Mouse (Mus musculus) hindbrain, postnatal 0 days (tissue): ENCODE measurements around the gene Plekha6. TPM values are rescaled to one million over a fixed set of nuclear protein-coding genes. Genes with fewer than 3 reads are reported as not detected.
A peak's percentile ranks its signal among the peaks of the same experiment; 100 is the strongest.

Experiments
- ATAC-seq: fragments of 200-750 bp; cut with Nextera tagmentation; 2 replicates; pipeline ENCODE4 v1.8.0; 2017; ENCODE audit warnings: mild to moderate bottlenecking, moderate TSS enrichment, moderate library complexity
- DNase-seq: peaks from one replicate; pipeline ENCODE4 v3.0.0-alpha.2; 2015; ENCODE audit warnings: low spot score
- H3K27ac ChIP-seq: fragments of 300-500 bp; sonication (generic); 2 replicates; pipeline ENCODE4 v1.5.1; 2014; ENCODE audit warnings: mild to moderate bottlenecking
- H3K27me3 ChIP-seq: fragments of 300-500 bp; sonication (generic); 2 replicates; pipeline ENCODE4 v1.6.1; 2014; ENCODE audit warnings: low read length, mixed read lengths; ENCODE audit not compliant: insufficient read depth
- H3K36me3 ChIP-seq: fragments of 300-500 bp; sonication (generic); 2 replicates; pipeline ENCODE4 v1.6.1; 2014; ENCODE audit warnings: low read length, mixed read lengths; ENCODE audit not compliant: insufficient read depth
- H3K4me1 ChIP-seq: fragments of 300-500 bp; sonication (generic); 2 replicates; pipeline ENCODE4 v1.6.1; 2014; ENCODE audit warnings: antibody characterized with exemption, low read length, mixed read lengths; ENCODE audit not compliant: insufficient read depth
- H3K4me2 ChIP-seq: fragments of 300-500 bp; sonication (generic); 2 replicates; pipeline ENCODE4 v1.6.1; 2014; ENCODE audit warnings: low read depth, mild to moderate bottlenecking, low read length, moderate library complexity, mixed read lengths
- H3K4me3 ChIP-seq: fragments of 300-500 bp; sonication (generic); 2 replicates; pipeline ENCODE4 v1.5.1; 2014; ENCODE audit warnings: low read length
- H3K9ac ChIP-seq: fragments of 300-500 bp; sonication (generic); replicated peaks from 2 replicates; pipeline ENCODE4 v1.6.1; 2014; ENCODE audit warnings: mild to moderate bottlenecking, low read length, moderate library complexity, mixed read lengths
- H3K9me3 ChIP-seq: fragments of 300-500 bp; sonication (generic); 2 replicates; pipeline ENCODE4 v1.6.1; 2016; ENCODE audit warnings: low read length, mixed read lengths
- CTCF ChIP-seq: IDR thresholded peaks from 2 replicates; pipeline ENCODE4 v1.5.1; 2016; ENCODE audit warnings: antibody characterized with exemption, control low read depth, low read depth
- WGBS: fragments of 180-500 bp; shearing (Covaris S2); extraction: QIAGEN DNeasy Blood & Tissue Kit; methylation state at CpG from one replicate; pipeline ENCODE4 v1.1.7; 2014; 5-methylcytosine and 5-hydroxymethylcytosine counted together
- polyA plus RNA-seq: library from polyadenylated mRNA; unstranded; fragments of >200 nt; fragmentation: Nextera tagmentation; extraction: Ambion mirVana; gene quantifications from 2 replicates; pipeline ENCODE4 v1.2.1, GENCODE M21; 2015
- total RNA-seq: library from RNA; depleted of rRNA; stranded (reverse); fragments of >200 nt; gene quantifications from 2 replicates; pipeline ENCODE4 v1.2.3, GENCODE M21; 2014

The Plekha6 gene
- total and polyA plus RNA-seq, 2 experiments from 2014 or later: 9.7 to 41.0 TPM

DNA sequence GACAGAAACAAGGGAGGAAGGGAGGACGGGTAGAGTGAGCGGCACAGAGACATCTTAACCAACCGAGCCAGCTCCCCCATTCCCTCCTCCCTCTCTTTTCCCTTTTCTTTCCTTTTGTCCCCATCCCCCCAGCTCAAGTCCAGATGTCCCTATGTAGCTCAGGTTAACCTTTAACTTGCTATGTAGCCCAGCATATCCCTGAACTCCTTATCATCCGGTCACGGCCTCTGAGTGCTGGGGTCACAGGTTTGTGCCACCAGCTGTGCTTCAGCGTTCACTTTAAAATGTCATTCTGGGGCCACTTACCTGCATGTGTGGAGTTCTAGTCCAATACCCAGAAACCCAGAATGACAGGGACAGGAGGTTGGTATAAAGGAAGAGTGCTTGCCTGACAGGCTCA lies 39.9 kb upstream of the Plekha6 start:
- no peak for TF ChIP-seq CTCF
- no peaks in the 10 kb centered on the region for H3K9me3 ChIP-seq
- no peak overlapping the region for H3K4me2 ChIP-seq
- no peaks in the 10 kb centered on the region for H3K36me3 ChIP-seq
- no peaks in the 10 kb centered on the region for H3K4me1 ChIP-seq
- ATAC-seq: no peak
- H3K27ac ChIP-seq: no peak overlapping the region
- no peak overlapping the region for H3K4me3 ChIP-seq
- no peaks in the 10 kb centered on the region for H3K27me3 ChIP-seq
- H3K9ac ChIP-seq: no peak overlapping the region
- 78% methylated on average over 6 of the region's 6 CpGs for WGBS
- no peak for DNase-seq

DNA sequence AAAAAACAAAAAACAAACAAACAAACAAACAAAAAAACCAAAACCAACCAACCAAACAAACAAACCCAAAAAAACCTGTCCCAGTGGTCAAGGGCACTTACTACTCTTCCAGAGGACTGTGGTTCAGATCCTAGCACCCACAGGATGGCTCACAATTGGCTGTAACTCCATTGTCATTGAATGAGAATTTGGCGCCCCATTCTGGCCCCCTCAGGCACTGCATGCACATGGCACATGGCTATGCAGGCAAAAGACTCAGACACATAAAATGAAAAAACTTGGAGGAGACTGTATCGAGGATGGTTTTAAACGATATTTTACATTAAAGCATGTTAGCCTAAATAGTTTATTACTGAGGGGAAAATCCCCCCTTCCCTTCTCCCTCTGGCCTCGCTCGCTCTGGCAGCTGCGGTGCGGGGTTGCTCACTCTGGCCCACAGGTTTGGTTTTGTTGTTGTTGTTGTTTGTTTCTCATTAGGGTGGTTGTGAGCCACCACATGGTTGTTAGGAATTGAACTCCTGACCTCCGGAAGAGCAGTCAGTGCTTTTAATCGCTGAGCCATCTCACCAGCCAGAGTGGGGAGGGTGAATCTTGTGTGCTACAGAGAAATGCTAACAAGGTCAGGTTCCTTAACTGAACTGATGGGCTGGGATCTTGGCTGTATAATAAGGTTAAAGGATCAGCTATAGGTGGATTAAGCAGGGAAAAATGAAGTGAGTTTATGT lies 38.2 kb upstream of the Plekha6 start:
- no peak overlapping the region for H3K9ac ChIP-seq
- H3K4me3 ChIP-seq: no peak overlapping the region
- no peaks in the 10 kb centered on the region for H3K27me3 ChIP-seq
- WGBS: 89% methylated on average over 9 of the region's 9 CpGs
- 0 out of 2 replicates have a peak, but pooled peaks cover 2% of the 10 kb centered on the region for H3K4me1 ChIP-seq
- H3K36me3 ChIP-seq: no peaks in the 10 kb centered on the region
- no peak overlapping the region for H3K27ac ChIP-seq
- ATAC-seq (no peak), DNase-seq (no peak)
- H3K9me3 ChIP-seq: no peaks in the 10 kb centered on the region
- H3K4me2 ChIP-seq: no peak overlapping the region
- TF ChIP-seq CTCF: peak; percentile 27; the same call in 1 of the 2 replicates

DNA sequence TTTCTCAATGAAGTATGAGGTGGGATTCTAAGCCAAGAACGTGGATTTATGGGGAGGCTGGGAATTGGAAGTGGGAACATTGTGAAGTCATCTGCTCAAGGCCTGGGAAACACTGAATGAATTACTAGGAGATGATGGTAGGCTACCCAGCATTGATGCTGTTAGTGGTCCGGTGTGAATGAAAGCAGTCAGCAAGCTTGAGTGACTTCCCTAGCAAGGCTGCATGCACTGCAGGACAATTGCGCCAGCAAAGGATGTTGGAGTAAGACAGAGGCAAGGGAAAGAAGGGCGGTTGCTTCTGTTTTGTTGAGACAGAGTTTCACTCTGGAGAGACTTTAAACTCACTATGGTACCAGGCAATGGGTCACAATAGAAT lies 37.7 kb upstream of the Plekha6 start:
- H3K9me3 ChIP-seq: no peaks in the 10 kb centered on the region
- no peaks in the 10 kb centered on the region for H3K27me3 ChIP-seq
- no peak for TF ChIP-seq CTCF
- WGBS: 41% methylated on average over 4 of the region's 4 CpGs
- H3K9ac ChIP-seq: no peak overlapping the region
- H3K4me2 ChIP-seq: no peak overlapping the region
- DNase-seq: no peak
- H3K4me1 ChIP-seq: 0 out of 2 replicates have a peak, but pooled peaks cover 2% of the 10 kb centered on the region
- H3K4me3 ChIP-seq: no peak overlapping the region
- no peak for ATAC-seq
- H3K36me3 ChIP-seq: no peaks in the 10 kb centered on the region
- no peak overlapping the region for H3K27ac ChIP-seq

DNA sequence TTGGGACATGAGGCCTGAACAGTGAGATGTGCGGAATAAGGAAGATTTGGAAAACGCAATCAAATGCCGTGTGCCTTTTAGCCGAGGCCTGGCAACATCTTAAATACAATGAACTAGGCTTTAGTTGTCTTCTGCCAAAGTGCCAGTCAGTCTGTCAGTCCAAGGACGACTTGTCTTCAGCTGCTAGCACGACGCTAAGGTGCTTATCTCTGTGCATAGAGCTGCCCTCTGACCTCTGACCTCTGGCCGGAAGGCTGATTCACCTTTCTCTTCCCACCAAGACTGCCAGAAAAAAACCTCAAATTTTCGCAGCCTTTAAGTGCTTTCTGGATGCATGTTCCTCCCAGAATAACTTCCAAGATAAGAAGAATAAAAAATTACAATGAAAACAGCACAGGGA lies 36.7 kb upstream of the Plekha6 start:
- Histone ChIP-seq H3K36me3 (no peaks in the 10 kb centered on the region), H3K27ac (no peak overlapping the region), H3K4me3 (no peak overlapping the region), H3K27me3 (no peaks in the 10 kb centered on the region), H3K9me3 (no peaks in the 10 kb centered on the region), H3K4me1 (0 out of 2 replicates have a peak, but pooled peaks cover 2% of the 10 kb centered on the region), H3K4me2 (no peak overlapping the region), H3K9ac (no peak overlapping the region)
- no peak for ATAC-seq
- WGBS: 70% methylated on average over 9 of the region's 9 CpGs
- DNase-seq: no peak
- TF ChIP-seq CTCF: no peak

DNA sequence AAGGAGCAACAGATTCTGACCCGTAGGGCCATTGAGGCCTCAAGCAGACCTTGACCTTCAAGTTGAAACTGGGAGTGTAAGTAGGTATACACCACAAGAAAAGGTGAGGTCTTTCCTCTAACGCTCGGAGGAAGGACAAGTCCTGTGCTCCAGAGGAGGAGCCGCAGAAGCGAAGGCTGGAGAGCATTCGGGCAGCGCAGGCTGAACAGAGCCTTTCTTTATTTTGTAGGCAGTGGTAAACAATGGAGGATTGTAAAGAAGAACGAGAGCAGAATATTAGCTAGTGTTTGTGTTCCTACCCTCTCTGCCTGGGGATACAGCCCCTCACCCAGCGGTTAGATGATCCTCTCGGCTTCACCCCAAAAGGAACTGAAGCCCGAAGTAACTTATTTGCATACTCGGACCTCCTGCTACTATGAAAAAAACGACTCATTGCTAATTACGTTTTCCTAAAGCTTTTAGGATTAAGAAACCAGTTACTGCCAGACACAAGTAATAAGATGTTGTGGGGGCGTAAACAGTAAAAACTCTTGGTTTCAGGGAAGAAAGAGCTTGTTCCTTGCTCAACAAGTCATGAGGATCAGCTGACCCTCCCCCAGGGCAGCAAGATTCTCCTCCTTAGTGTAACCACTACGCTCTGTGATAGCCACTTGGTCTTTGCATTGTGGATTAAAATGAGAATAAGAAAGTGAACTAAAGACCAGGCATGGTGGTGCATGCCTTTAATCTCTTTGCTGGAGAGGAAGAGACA lies 34.4 kb upstream of the Plekha6 start:
- Histone ChIP-seq H3K4me1 (peaks cover 10% of the 10 kb centered on the region; the same call in 1 of the 2 replicates), H3K9me3 (no peaks in the 10 kb centered on the region), H3K27me3 (no peaks in the 10 kb centered on the region), H3K4me3 (no peak overlapping the region), H3K36me3 (no peaks in the 10 kb centered on the region), H3K4me2 (peak overlapping the region; percentile 21; the same call in 1 of the 2 replicates), H3K27ac (peak overlapping the region; percentile 95), H3K9ac (no peak overlapping the region)
- WGBS: 19% methylated on average over 16 of the region's 16 CpGs
- ATAC-seq: no peak
- no peak for TF ChIP-seq CTCF
- DNase-seq: peak; percentile 40

DNA sequence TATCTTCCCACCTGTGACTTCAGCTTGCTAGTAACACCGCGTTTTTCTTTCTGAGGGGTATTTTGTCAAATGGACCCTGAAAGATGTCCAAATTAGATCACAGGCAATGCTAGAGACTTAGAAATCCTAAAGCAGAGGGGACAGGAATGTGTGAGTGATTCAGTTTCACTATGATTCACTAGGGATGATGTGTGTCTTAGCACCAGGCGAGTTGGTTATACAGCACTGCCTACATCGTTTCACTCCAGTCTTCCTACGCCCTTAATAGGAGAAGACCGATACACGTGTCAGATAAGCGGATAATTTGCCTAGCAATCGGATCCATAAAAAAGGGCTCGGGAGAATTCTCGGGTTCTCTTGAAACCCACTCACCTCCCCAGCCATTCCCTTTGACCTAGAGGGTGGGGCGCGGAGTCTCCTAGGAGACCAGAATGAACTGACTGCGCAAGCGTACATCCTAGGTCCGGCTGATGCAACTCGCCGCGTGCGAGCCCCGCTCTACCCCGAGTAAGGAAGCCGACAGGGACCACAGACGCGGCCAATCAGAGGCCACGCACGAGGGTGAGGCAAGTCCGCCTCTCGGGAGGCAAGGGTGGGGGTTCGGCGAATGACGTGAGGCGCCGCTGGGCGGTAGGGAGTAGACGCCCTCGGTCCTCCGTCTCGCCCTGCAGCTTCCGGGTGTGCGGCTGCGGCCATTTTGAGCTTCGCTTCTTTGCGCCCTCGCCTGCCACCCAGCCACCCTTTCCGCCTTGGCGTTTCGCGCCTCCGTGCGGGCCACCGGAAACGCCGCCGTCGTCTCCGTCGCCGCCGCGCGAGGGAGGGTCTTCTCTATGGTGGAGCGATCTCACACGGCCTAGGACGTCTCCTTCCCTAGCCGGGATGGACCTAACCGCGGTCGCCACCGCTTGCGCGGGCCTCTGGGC lies 33.1 kb upstream of the Plekha6 start, which contains the start of gene Ppp1r15b:
TSS of gene Ppp1r15b (plus strand) at position 506 of the 923 bp plus-strand sequence.
- Histone ChIP-seq H3K4me2 (peak within 1 kb of the TSS; percentile 96), H3K4me3 (peak within 1 kb of the TSS; percentile 98), H3K27me3 (no peaks in the 10 kb centered on the region), H3K9ac (peak within 1 kb of the TSS; percentile 96), H3K9me3 (no peaks in the 10 kb centered on the region), H3K36me3 (no peaks in the 10 kb centered on the region), H3K27ac (peak within 1 kb of the TSS; percentile 95), H3K4me1 (peaks cover 15% of the 10 kb centered on the region)
- ATAC-seq: peak; percentile 99
- peak; percentile 6; the same call in 1 of the 2 replicates for TF ChIP-seq CTCF
- WGBS: under 1% methylated on average over 70 of the region's 72 CpGs
- peak; percentile 99 for DNase-seq
